Mouse (Mus musculus) liver, embryonic 16.5 days (tissue): ENCODE data around the gene Hlcs. TPM values are rescaled to one million over a fixed set of nuclear protein-coding genes. Genes with fewer than 3 reads are reported as not detected.

Source experiments
- ATAC-seq: fragments of 200-750 bp; cut with Nextera tagmentation; 2 replicates; pipeline ENCODE4 v1.8.0; 2017; ENCODE audit warnings: low read depth, mild to moderate bottlenecking, moderate number of reproducible peaks, moderate library complexity
- H3K27ac ChIP-seq: fragments of 300-500 bp; sonication (generic); 2 replicates; pipeline ENCODE4 v1.5.1; 2014; ENCODE audit warnings: mild to moderate bottlenecking, low read length
- H3K27me3 ChIP-seq: fragments of 300-500 bp; sonication (generic); 2 replicates; pipeline ENCODE4 v1.6.1; 2014; ENCODE audit warnings: low read depth, low read length, mixed read lengths; ENCODE audit not compliant: control insufficient read depth, insufficient read depth
- H3K36me3 ChIP-seq: fragments of 300-500 bp; sonication (generic); 2 replicates; pipeline ENCODE4 v1.6.1; 2014; ENCODE audit warnings: mild to moderate bottlenecking; ENCODE audit not compliant: control insufficient read depth, insufficient read depth
- H3K4me1 ChIP-seq: fragments of 300-500 bp; sonication (generic); 2 replicates; pipeline ENCODE4 v1.6.1; 2014; ENCODE audit warnings: low read depth, low read length, mixed read lengths; ENCODE audit not compliant: control insufficient read depth
- H3K4me2 ChIP-seq: fragments of 300-500 bp; sonication (generic); 2 replicates; pipeline ENCODE4 v1.6.1; 2014; ENCODE audit warnings: low read depth, low read length, mixed read lengths
- H3K4me3 ChIP-seq: fragments of 300-500 bp; sonication (generic); 2 replicates; pipeline ENCODE4 v1.5.1; 2014; ENCODE audit warnings: low read depth, mild to moderate bottlenecking, low read length
- H3K9ac ChIP-seq: fragments of 300-500 bp; sonication (generic); 2 replicates; pipeline ENCODE4 v1.6.1; 2014; ENCODE audit warnings: low read depth, low read length
- H3K9me3 ChIP-seq: fragments of 300-500 bp; sonication (generic); replicated peaks from 2 replicates; pipeline ENCODE4 v1.6.1; 2016; ENCODE audit warnings: low read length; ENCODE audit not compliant: control insufficient read depth
- WGBS: fragments of 180-500 bp; shearing (Covaris S2); extraction: QIAGEN DNeasy Blood & Tissue Kit; methylation state at CpG from one replicate; pipeline ENCODE4 v1.1.7; 2014; ENCODE audit not compliant: insufficient replicate concordance; 5-methylcytosine and 5-hydroxymethylcytosine counted together
- polyA plus RNA-seq: library from polyadenylated mRNA; unstranded; fragments of >200 nt; fragmentation: Nextera tagmentation; extraction: Ambion mirVana; gene quantifications from 2 replicates; pipeline ENCODE4 v1.2.1, GENCODE M21; 2015

Hlcs gene
- polyA plus RNA-seq, 1 experiment from 2014 or later = 2.2 TPM

GRCm38 (mm10) chr16:94186526-94186925 is 126.8 kb downstream of the Hlcs start:
- WGBS = 71% methylated on average over 12 of the region's 12 CpGs
- Histone ChIP-seq H3K4me2 (no peak overlapping the region), H3K36me3 (no peaks in the 10 kb centered on the region), H3K27me3 (no peaks in the 10 kb centered on the region), H3K27ac (no peak overlapping the region), H3K4me1 (no peaks in the 10 kb centered on the region), H3K4me3 (no peak overlapping the region), H3K9ac (no peak overlapping the region), H3K9me3 (no peaks in the 10 kb centered on the region)
- no peak for ATAC-seq

GRCm38 (mm10) chr16:94185430-94185829 is 127.9 kb downstream of the Hlcs start:
- Histone ChIP-seq H3K36me3 (no peaks in the 10 kb centered on the region), H3K9me3 (no peaks in the 10 kb centered on the region), H3K27ac (no peak overlapping the region), H3K4me1 (no peaks in the 10 kb centered on the region), H3K27me3 (no peaks in the 10 kb centered on the region), H3K4me2 (no peak overlapping the region), H3K9ac (no peak overlapping the region), H3K4me3 (no peak overlapping the region)
- WGBS = 17% methylated on average over 16 of the region's 16 CpGs
- ATAC-seq = no peak

GRCm38 (mm10) chr16:94180122-94180870 is 133.1 kb downstream of the Hlcs start:
- H3K27me3 ChIP-seq = no peaks in the 10 kb centered on the region
- no peak overlapping the region for H3K4me2 ChIP-seq
- WGBS = 41% methylated on average over 12 of the region's 12 CpGs
- H3K4me3 ChIP-seq = no peak overlapping the region
- H3K9me3 ChIP-seq = no peaks in the 10 kb centered on the region
- no peak overlapping the region for H3K27ac ChIP-seq
- no peak for ATAC-seq
- H3K9ac ChIP-seq = no peak overlapping the region
- H3K4me1 ChIP-seq = no peaks in the 10 kb centered on the region
- H3K36me3 ChIP-seq = no peaks in the 10 kb centered on the region

GRCm38 (mm10) chr16:94179341-94180121 is 133.8 kb downstream of the Hlcs start:
- Histone ChIP-seq H3K4me1 (no peaks in the 10 kb centered on the region), H3K9me3 (no peaks in the 10 kb centered on the region), H3K27ac (no peak overlapping the region), H3K4me3 (no peak overlapping the region), H3K36me3 (no peaks in the 10 kb centered on the region), H3K4me2 (no peak overlapping the region), H3K27me3 (no peaks in the 10 kb centered on the region), H3K9ac (no peak overlapping the region)
- 43% methylated on average over 25 of the region's 25 CpGs for WGBS
- ATAC-seq = no peak

GRCm38 (mm10) chr16:94178441-94179220 is 134.7 kb downstream of the Hlcs start:
- no peak for ATAC-seq
- Histone ChIP-seq H3K9me3 (no peaks in the 10 kb centered on the region), H3K27me3 (no peaks in the 10 kb centered on the region), H3K4me2 (no peak overlapping the region), H3K4me1 (no peaks in the 10 kb centered on the region), H3K27ac (no peak overlapping the region), H3K36me3 (no peaks in the 10 kb centered on the region), H3K9ac (no peak overlapping the region), H3K4me3 (no peak overlapping the region)
- 65% methylated on average over 16 of the region's 16 CpGs for WGBS

GRCm38 (mm10) chr16:94176997-94177857 is 136.1 kb downstream of the Hlcs start:
- Histone ChIP-seq H3K4me2 (no peak overlapping the region), H3K27me3 (no peaks in the 10 kb centered on the region), H3K36me3 (no peaks in the 10 kb centered on the region), H3K9me3 (no peaks in the 10 kb centered on the region), H3K4me3 (no peak overlapping the region), H3K9ac (no peak overlapping the region), H3K4me1 (no peaks in the 10 kb centered on the region), H3K27ac (no peak overlapping the region)
- WGBS = 34% methylated on average over 21 of the region's 21 CpGs
- ATAC-seq = no peak

DNA sequence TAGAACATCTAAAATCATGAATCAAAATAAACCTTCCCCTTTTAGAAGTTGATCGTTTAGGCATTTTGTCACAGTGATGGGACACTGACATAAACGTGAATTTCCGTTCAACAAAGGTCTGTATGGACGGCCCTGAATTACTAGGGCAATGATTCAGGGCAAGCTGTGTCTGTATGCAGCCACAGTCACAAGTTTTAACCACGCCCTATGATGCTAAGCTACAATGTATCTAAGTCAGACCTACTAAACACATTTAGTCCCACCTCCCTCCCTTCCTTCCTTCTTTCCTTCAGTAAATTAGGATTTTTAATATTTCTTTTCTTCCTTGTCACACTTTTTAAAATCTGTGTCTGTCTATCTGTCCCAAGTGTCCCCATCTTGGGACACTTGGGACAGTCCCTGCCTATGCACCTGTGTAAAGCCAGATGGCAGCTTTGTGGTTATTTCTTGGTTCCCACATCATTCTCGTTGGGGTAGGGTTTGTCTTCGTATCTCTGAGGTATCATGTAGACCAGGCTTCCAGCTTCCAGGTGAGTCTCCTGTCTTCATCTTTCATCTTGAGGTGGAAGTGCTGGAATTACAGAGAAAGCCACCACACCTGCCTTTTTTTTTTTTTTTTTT is 137.9 kb downstream of the Hlcs start:
- Histone ChIP-seq H3K9ac (no peak overlapping the region), H3K9me3 (no peaks in the 10 kb centered on the region), H3K27me3 (no peaks in the 10 kb centered on the region), H3K27ac (no peak overlapping the region), H3K4me3 (no peak overlapping the region), H3K4me2 (no peak overlapping the region), H3K36me3 (no peaks in the 10 kb centered on the region), H3K4me1 (no peaks in the 10 kb centered on the region)
- no peak for ATAC-seq
- 56% methylated on average over 7 of the region's 7 CpGs for WGBS

GRCm38 (mm10) chr16:94173361-94173760 is 140.0 kb downstream of the Hlcs start:
- Histone ChIP-seq H3K27me3 (no peaks in the 10 kb centered on the region), H3K4me2 (no peak overlapping the region), H3K4me1 (no peaks in the 10 kb centered on the region), H3K27ac (no peak overlapping the region), H3K9ac (no peak overlapping the region), H3K36me3 (no peaks in the 10 kb centered on the region), H3K9me3 (no peaks in the 10 kb centered on the region), H3K4me3 (no peak overlapping the region)
- no peak for ATAC-seq
- WGBS = 60% methylated on average over 1 of the region's 1 CpGs
